Mouse (Mus musculus) bone marrow macrophage, adult 2 months (primary cell): ENCODE data around the gene Nt5c3b. TPM values are rescaled to one million over a fixed set of nuclear protein-coding genes. Genes with fewer than 3 reads are reported as not detected.
A peak's percentile ranks its signal among the peaks of the same experiment; 100 is the strongest.

Experiments used
- H3K27ac ChIP-seq: 2 replicates; pipeline ENCODE4 v1.5.1; 2012; ENCODE audit warnings: low read depth, low read length; ENCODE audit not compliant: insufficient read depth
- H3K4me1 ChIP-seq: 2 replicates; pipeline ENCODE4 v1.6.1; 2012; ENCODE audit warnings: low read length; ENCODE audit not compliant: control insufficient read depth, insufficient read depth
- H3K4me3 ChIP-seq: 2 replicates; pipeline ENCODE4 v1.5.1; 2012; ENCODE audit warnings: mild to moderate bottlenecking, low read length, moderate library complexity; ENCODE audit not compliant: insufficient read depth
- CTCF ChIP-seq: IDR thresholded peaks from 2 replicates; pipeline ENCODE4 v1.5.1; 2012; ENCODE audit warnings: low read depth, mild to moderate bottlenecking, low read length, moderate library complexity
- POLR2A ChIP-seq: IDR thresholded peaks from 2 replicates; pipeline ENCODE4 v1.6.1; 2012; ENCODE audit warnings: mild to moderate bottlenecking, low read depth, low read length, borderline replicate concordance
- polyA plus RNA-seq: library from polyadenylated mRNA; stranded (reverse); fragments of >200 nt; gene quantifications from 2 replicates; pipeline ENCODE4 v1.2.4, GENCODE M21; 2012; ENCODE audit not compliant: missing spikeins, insufficient read depth, insufficient read length

Gene Nt5c3b
- polyA plus RNA-seq: 13.0 and 17.6 TPM in 2 replicates

GRCm38 (mm10) chr11:100441797-100442196, at the start of gene Nt5c3b, which contains the start of gene Klhl10:
TSS of gene Nt5c3b (minus strand) at chr11:100441808.
TSS of gene Klhl10 (plus strand) at chr11:100441917.
- TF ChIP-seq POLR2A (no peak), CTCF (no peak)
- peak within 1 kb of the TSS; percentile 96 for H3K4me3 ChIP-seq
- H3K27ac ChIP-seq: no peak within 1 kb of the TSS
- H3K4me1 ChIP-seq: peaks cover 8% of the 10 kb centered on the region

- Histone ChIP-seq H3K4me3 (no peak overlapping the region), H3K4me1 (no peaks in the 10 kb centered on the region), H3K27ac (no peak overlapping the region)
- TF ChIP-seq POLR2A (no peak), CTCF (no peak)
Measured at GRCm38 (mm10) chr11:100490951-100491350, 49.3 kb upstream of the Nt5c3b start.

GRCm38 (mm10) chr11:100485801-100486538, 44.4 kb upstream of the Nt5c3b start:
- no peak overlapping the region for H3K27ac ChIP-seq
- no peak overlapping the region for H3K4me3 ChIP-seq
- TF ChIP-seq CTCF (no peak; the same call in 1 of the 2 replicates), POLR2A (no peak)
- peaks cover 6% of the 10 kb centered on the region for H3K4me1 ChIP-seq

GRCm38 (mm10) chr11:100484461-100484860, 42.9 kb upstream of the Nt5c3b start:
- TF ChIP-seq POLR2A (no peak), CTCF (no peak)
- Histone ChIP-seq H3K4me1 (peaks cover 10% of the 10 kb centered on the region), H3K4me3 (no peak overlapping the region), H3K27ac (no peak overlapping the region)

- H3K27ac ChIP-seq: no peak overlapping the region
- no peak overlapping the region for H3K4me3 ChIP-seq
- TF ChIP-seq POLR2A (no peak), CTCF (no peak)
- peaks cover 16% of the 10 kb centered on the region for H3K4me1 ChIP-seq
Measured at GRCm38 (mm10) chr11:100479152-100479551, 37.5 kb upstream of the Nt5c3b start.

- TF ChIP-seq POLR2A (no peak), CTCF (no peak)
- no peak overlapping the region for H3K27ac ChIP-seq
- H3K4me1 ChIP-seq: peaks cover 10% of the 10 kb centered on the region
- no peak overlapping the region for H3K4me3 ChIP-seq
Measured at GRCm38 (mm10) chr11:100476281-100476680, 34.7 kb upstream of the Nt5c3b start.

- TF ChIP-seq POLR2A: no peak
- no peak for TF ChIP-seq CTCF
- Histone ChIP-seq H3K4me3 (peak overlapping the region; percentile 17; the same call in 1 of the 2 replicates), H3K4me1 (peaks cover 6% of the 10 kb centered on the region), H3K27ac (no peak overlapping the region)
Measured at GRCm38 (mm10) chr11:100472935-100473295, 31.3 kb upstream of the Nt5c3b start.

- peak within 1 kb of the TSS; percentile 99 for H3K4me3 ChIP-seq
- 0 out of 2 replicates have a peak within 1 kb of the TSS, but pooled peaks have one; percentile 12 for H3K27ac ChIP-seq
- H3K4me1 ChIP-seq: peaks cover 3% of the 10 kb centered on the region
- TF ChIP-seq CTCF (peak; percentile 51), POLR2A (peak; percentile 73; the same call in 1 of the 2 replicates)
Measured at GRCm38 (mm10) chr11:100472197-100472934, 30.8 kb upstream of the Nt5c3b start, which contains the start of gene Klhl11. TSS of gene Klhl11 (minus strand) at chr11:100472741.

- no peak overlapping the region for H3K27ac ChIP-seq
- H3K4me1 ChIP-seq: peaks cover 3% of the 10 kb centered on the region
- H3K4me3 ChIP-seq: peak overlapping the region; percentile 99
- TF ChIP-seq POLR2A (no peak), CTCF (no peak)
Measured at GRCm38 (mm10) chr11:100471352-100472196, 30.0 kb upstream of the Nt5c3b start.
